Mouse (Mus musculus): ENCODE results near the gene Amotl2. TPM values are rescaled to one million over a fixed set of nuclear protein-coding genes. Genes with fewer than 3 reads are reported as not detected.

The Amotl2 gene
- total RNA-seq, 1 experiment from 2014 or later, result 13.6 TPM

GRCm38 (mm10) chr9:102717886-102718643 is 1.6 kb downstream of the Amotl2 start:
- no peak for ATAC-seq (ENCODE audit: extremely low read depth, insufficient number of reproducible peaks, low FRiP score, poor library complexity, severe bottlenecking)

- ATAC-seq (ENCODE audit: extremely low read depth, insufficient number of reproducible peaks, low FRiP score, poor library complexity, severe bottlenecking), result no peak
Observed at GRCm38 (mm10) chr9:102718676-102719075, 2.2 kb downstream of the Amotl2 start.

GRCm38 (mm10) chr9:102719085-102719484 is 2.6 kb downstream of the Amotl2 start:
- no peak for ATAC-seq (ENCODE audit: extremely low read depth, insufficient number of reproducible peaks, low FRiP score, poor library complexity, severe bottlenecking)

GRCm38 (mm10) chr9:102719936-102720566 is 3.6 kb downstream of the Amotl2 start:
- no peak for ATAC-seq (ENCODE audit: extremely low read depth, insufficient number of reproducible peaks, low FRiP score, poor library complexity, severe bottlenecking)

DNA sequence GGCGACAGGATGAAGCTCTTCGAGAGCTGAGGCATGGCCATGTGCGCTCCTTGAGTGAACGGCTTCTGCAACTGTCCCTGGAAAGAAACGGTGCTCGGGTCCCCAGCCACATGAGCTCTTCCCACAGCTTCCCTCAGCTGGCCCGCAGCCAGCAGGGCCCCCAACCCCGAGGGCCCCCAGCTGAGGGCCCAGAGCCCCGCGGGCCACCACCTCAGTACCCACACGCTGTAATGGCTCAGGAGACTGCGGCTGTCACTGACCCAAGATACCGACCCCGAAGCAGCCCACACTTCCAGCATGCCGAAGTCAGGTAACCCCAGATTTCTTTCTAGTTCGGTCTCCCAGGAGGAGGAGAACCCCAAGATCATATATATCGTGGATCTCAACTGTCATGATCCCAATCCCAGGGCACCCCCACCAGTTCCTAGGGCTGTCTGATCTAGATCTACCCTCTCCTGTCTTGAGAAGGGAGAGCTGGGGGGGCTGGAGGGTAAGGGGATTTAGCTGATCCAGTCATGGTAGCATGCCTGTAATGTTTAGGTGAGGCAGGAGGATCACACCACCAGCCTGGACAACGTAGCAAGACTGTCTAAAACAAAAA is 4.2 kb downstream of the Amotl2 start:
- ATAC-seq (ENCODE audit: extremely low read depth, insufficient number of reproducible peaks, low FRiP score, poor library complexity, severe bottlenecking), result no peak

GRCm38 (mm10) chr9:102721406-102721978 is 5.0 kb downstream of the Amotl2 start:
- no peak for ATAC-seq (ENCODE audit: extremely low read depth, insufficient number of reproducible peaks, low FRiP score, poor library complexity, severe bottlenecking)

DNA sequence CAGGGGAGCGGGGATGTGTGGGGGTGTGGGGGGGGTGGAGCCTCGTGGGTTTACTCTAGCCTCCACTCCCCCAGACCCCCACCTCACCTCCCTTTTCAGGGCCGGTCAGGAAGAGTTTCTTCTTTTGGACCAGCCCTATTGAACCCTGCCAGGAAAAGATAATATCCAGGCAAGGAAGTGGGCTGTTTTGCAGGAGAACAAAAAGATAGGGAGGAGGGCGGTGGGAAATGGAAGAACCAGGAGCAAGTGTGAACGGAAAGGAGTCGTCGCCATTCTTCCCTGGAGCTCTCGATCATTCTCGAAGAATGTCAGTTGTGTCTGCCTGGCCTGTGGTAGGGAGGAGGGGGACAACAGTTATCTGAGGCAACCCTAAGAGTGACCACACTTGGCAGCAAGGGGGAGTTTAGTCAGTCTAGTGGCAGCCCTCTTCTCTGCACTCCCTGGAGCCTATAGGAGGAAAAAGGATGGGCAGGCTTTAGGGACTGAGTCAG is 5.6 kb downstream of the Amotl2 start:
- no peak for ATAC-seq (ENCODE audit: extremely low read depth, insufficient number of reproducible peaks, low FRiP score, poor library complexity, severe bottlenecking)

GRCm38 (mm10) chr9:102722750-102723149 is 6.3 kb downstream of the Amotl2 start:
- no peak for ATAC-seq (ENCODE audit: extremely low read depth, insufficient number of reproducible peaks, low FRiP score, poor library complexity, severe bottlenecking)

DNA sequence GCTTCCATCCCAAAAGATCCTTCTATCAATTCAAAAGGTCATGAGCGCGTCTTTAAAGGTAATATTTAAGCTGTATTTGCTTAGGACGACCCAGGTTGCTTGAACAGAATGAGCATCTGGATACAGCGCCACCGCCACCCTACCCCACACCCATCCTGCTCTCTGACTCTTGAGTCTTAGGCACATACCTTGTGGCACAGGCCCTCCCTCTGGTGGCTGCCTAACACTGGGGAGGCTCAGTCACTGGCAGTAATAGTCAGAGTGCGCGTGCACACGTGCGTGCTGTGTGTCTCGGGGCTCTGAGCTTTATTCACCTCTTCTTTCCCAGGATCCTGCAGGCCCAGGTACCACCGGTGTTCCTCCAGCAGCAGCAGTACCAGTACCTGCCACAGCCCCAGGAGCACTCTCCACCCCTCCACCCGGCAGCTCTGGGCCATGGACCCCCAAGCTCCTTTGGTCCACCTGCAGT is 6.8 kb downstream of the Amotl2 start:
- no peak for ATAC-seq (ENCODE audit: extremely low read depth, insufficient number of reproducible peaks, low FRiP score, poor library complexity, severe bottlenecking)

DNA sequence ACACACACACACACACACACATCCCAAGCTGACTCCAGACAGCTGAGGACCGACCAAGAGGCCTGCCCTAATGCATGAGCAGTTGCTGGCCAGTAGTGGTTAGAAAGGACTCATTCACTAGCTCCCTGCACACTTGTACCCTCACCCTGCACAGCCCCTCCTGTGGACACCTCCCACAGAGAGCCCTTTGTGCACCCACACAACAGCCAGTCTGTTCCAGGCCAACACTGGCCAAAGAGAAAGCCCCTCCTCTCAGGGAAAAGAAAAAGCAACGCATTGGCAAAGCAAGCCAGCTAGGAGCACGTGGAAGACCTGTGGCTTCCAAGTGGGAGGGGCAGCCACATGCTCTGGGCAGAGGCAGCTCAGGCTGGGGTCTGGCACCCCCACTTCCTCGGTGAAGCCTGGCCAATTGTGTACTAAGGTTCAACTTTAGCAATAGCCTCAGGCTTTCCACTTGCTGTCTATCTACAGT is 7.6 kb downstream of the Amotl2 start:
- ATAC-seq (ENCODE audit: extremely low read depth, insufficient number of reproducible peaks, low FRiP score, poor library complexity, severe bottlenecking), result no peak

- ATAC-seq (ENCODE audit: extremely low read depth, insufficient number of reproducible peaks, low FRiP score, poor library complexity, severe bottlenecking), result no peak
Observed at GRCm38 (mm10) chr9:102724942-102725341, 8.5 kb downstream of the Amotl2 start.

- no peak for ATAC-seq (ENCODE audit: extremely low read depth, insufficient number of reproducible peaks, low FRiP score, poor library complexity, severe bottlenecking)
Observed at GRCm38 (mm10) chr9:102725958-102726654, 9.6 kb downstream of the Amotl2 start.

DNA sequence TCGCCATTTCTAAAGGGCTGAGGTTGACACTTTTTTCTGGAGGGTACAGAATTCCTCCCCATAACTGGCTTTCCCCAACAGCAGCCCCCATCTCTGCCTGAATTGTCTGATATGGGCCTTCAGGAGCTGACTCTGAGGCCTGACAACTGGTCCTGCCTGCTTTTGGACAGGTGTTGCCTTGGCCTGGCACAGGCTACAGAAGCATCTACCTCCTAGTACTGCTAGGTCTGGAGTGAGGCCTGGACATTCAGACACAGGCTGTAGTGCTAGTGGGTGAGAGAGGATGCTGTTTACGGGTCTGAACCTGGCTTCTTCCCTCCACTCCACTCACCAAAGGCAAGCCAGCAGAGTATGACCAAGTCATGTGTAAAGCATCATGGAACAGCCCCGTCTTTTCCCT is 10.3 kb downstream of the Amotl2 start:
- no peak for ATAC-seq (ENCODE audit: extremely low read depth, insufficient number of reproducible peaks, low FRiP score, poor library complexity, severe bottlenecking)

DNA sequence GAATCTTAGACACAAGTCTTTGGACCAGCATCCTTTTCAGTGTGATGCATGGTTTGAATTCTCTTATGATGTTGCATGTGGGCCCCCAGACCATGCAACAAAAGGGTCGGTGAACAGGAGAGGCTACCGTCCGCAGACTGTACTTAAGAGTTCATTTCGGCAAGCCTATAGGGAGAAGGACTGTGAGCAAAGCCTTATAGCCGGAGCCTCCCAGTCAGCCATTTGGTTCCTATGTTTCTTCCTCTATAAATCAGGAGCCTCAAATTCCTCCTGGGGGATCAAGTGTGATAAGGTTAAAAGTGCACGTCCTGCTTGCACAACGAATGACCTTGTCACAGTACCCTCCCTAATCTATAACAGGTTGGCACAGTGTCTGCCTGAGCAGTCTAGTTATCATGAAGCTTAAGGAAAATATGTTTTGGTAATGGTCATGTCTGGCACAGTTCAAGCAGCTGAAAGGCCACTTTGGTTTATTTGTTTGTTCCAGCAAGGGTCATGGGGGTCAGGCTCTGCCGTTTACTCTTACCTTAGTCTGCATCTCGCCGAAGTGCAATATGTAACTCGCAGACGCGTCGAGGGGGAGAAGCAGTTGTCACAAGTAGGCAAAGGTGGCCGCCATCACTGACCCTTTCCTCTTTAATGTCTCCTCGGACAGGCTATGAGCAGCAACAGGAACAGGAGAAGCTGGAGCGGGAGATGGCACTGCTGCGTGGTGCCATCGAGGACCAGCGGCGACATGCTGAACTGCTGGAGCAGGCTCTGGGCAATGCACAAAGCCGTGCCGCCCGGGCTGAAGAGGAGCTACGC is 11.4 kb downstream of the Amotl2 start:
- no peak for ATAC-seq (ENCODE audit: extremely low read depth, insufficient number of reproducible peaks, low FRiP score, poor library complexity, severe bottlenecking)

DNA sequence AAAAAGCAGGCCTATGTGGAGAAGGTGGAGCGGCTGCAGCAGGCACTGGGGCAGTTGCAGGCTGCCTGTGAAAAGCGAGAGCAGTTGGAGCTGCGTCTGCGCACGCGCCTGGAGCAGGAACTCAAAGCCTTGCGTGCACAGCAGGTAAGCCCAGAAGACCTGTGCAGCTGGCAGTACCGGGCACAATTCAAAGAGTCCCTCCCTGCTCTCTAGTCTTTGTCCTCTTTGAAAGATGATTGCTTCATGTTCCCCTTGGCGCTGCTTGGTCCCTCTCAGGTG is 11.9 kb downstream of the Amotl2 start:
- ATAC-seq (ENCODE audit: extremely low read depth, insufficient number of reproducible peaks, low FRiP score, poor library complexity, severe bottlenecking), result no peak

- no peak for ATAC-seq (ENCODE audit: extremely low read depth, insufficient number of reproducible peaks, low FRiP score, poor library complexity, severe bottlenecking)
Observed at GRCm38 (mm10) chr9:102729093-102729845, 12.8 kb downstream of the Amotl2 start.

GRCm38 (mm10) chr9:102729876-102730413 is 13.5 kb downstream of the Amotl2 start:
- no peak for ATAC-seq (ENCODE audit: extremely low read depth, insufficient number of reproducible peaks, low FRiP score, poor library complexity, severe bottlenecking)

All from neutrophil, adult 5-6 weeks (primary cell).